Mouse (Mus musculus) midbrain, embryonic 12.5 days (tissue): ENCODE data around the gene Lrrtm1. TPM values are rescaled to one million over a fixed set of nuclear protein-coding genes. Genes with fewer than 3 reads are reported as not detected.

Experiments used
- ATAC-seq: fragments of 200-750 bp; cut with Nextera tagmentation; 2 replicates; pipeline ENCODE4 v1.8.0; 2017; ENCODE audit warnings: low read depth, moderate TSS enrichment, moderate library complexity; ENCODE audit not compliant: low FRiP score
- H3K27ac ChIP-seq: fragments of 300-500 bp; sonication (generic); replicated peaks from 2 replicates; pipeline ENCODE4 v1.5.1; 2016; ENCODE audit warnings: mild to moderate bottlenecking
- H3K27me3 ChIP-seq: fragments of 300-500 bp; sonication (generic); 2 replicates; pipeline ENCODE4 v1.6.1; 2016; ENCODE audit warnings: mild to moderate bottlenecking
- H3K36me3 ChIP-seq: fragments of 300-500 bp; sonication (generic); 2 replicates; pipeline ENCODE4 v1.6.1; 2016
- H3K4me1 ChIP-seq: fragments of 300-500 bp; sonication (generic); 2 replicates; pipeline ENCODE4 v1.6.1; 2016
- H3K4me2 ChIP-seq: fragments of 300-500 bp; sonication (generic); replicated peaks from 2 replicates; pipeline ENCODE4 v1.6.1; 2016; ENCODE audit warnings: mild to moderate bottlenecking, moderate library complexity
- H3K4me3 ChIP-seq: fragments of 300-500 bp; sonication (generic); 2 replicates; pipeline ENCODE4 v1.5.1; 2016; ENCODE audit warnings: mild to moderate bottlenecking
- H3K9ac ChIP-seq: fragments of 300-500 bp; sonication (generic); replicated peaks from 2 replicates; pipeline ENCODE4 v1.6.1; 2016; ENCODE audit warnings: mild to moderate bottlenecking, moderate library complexity
- H3K9me3 ChIP-seq: fragments of 300-500 bp; sonication (generic); 2 replicates; pipeline ENCODE4 v1.6.1; 2016; ENCODE audit warnings: mild to moderate bottlenecking
- WGBS: fragments of 180-500 bp; shearing (Covaris S2); methylation state at CpG from one replicate; pipeline ENCODE4 v1.1.7; 2016; 5-methylcytosine and 5-hydroxymethylcytosine counted together
- polyA plus RNA-seq: library from polyadenylated mRNA; unstranded; fragments of >200 nt; fragmentation: Nextera tagmentation; extraction: Ambion mirVana; gene quantifications from 2 replicates; pipeline ENCODE4 v1.2.1, GENCODE M21; 2016

The Lrrtm1 gene
- polyA plus RNA-seq, 1 experiment from 2014 or later = 14.5 TPM

DNA sequence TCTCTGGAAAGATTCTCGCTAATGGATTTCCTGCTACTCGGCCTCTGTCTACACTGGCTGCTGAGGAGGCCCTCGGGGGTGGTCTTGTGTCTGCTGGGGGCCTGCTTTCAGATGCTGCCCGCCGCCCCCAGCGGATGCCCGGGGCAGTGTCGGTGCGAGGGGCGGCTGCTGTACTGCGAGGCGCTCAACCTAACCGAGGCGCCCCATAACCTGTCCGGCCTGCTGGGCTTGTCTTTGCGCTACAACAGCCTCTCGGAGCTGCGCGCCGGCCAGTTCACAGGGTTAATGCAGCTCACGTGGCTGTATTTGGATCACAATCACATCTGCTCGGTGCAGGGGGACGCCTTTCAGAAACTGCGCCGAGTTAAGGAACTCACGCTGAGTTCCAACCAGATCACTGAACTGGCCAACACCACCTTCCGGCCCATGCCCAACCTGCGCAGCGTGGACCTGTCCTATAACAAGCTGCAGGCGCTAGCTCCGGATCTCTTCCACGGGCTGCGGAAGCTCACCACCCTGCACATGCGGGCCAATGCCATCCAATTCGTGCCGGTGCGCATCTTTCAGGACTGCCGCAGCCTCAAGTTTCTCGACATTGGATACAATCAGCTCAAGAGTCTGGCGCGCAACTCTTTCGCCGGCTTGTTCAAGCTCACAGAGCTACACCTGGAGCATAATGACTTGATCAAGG is 1.2 kb downstream of the Lrrtm1 start:
- under 1% methylated on average over 43 of the region's 43 CpGs for WGBS
- Histone ChIP-seq H3K27ac (peak overlapping the region; percentile 83), H3K4me3 (peak overlapping the region; percentile 58), H3K4me2 (peak overlapping the region; percentile 93), H3K4me1 (peaks cover 13% of the 10 kb centered on the region; the same call in 1 of the 2 replicates), H3K36me3 (no peaks in the 10 kb centered on the region), H3K27me3 (peaks cover 26% of the 10 kb centered on the region), H3K9ac (peak overlapping the region; percentile 63), H3K9me3 (no peaks in the 10 kb centered on the region)
- ATAC-seq = peak; percentile 80

DNA sequence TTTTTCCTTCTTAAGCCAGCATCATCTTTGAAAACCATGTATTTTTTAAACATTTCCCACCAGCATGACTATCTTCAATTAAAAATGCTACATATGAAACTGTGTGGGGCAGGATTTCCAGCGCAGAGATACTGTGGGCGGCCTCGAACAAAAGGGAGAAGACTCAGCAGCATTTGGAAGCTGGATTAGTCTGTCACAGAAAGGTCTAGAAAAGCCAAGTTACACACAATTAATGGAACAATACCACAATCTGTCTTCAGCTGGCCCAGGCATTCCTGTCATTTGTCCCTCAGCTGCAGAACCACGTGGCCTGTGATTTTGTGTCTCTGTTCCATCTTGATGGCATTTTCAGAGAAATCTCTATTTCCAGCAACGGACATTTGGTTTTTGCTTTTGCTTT is 11.0 kb downstream of the Lrrtm1 start:
- Histone ChIP-seq H3K4me1 (no peaks in the 10 kb centered on the region), H3K9me3 (no peaks in the 10 kb centered on the region), H3K9ac (no peak overlapping the region), H3K27ac (no peak overlapping the region), H3K4me2 (no peak overlapping the region), H3K4me3 (no peak overlapping the region), H3K27me3 (no peaks in the 10 kb centered on the region), H3K36me3 (no peaks in the 10 kb centered on the region)
- WGBS = 67% methylated on average over 5 of the region's 5 CpGs
- ATAC-seq = no peak

DNA sequence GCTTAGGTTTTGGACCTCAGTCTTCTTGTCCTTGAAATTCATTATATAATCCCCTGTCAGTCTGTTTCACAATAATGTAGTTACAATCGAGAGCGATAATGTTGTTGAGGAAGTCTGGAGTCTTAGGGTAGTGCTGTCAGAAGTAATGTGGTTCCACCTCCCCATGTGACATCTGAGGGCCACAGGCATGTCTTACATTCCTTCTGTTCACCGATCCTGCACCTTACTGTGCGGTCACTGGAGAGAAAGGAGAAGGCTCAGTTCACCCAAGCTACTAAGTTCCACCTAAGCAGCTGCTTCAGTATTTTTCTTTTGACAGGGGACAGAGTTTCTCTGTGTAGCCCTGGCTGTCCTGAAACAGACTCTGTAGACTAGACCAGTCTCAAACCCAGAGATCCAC is 13.9 kb downstream of the Lrrtm1 start:
- H3K4me3 ChIP-seq = no peak overlapping the region
- no peak overlapping the region for H3K9ac ChIP-seq
- no peaks in the 10 kb centered on the region for H3K27me3 ChIP-seq
- H3K36me3 ChIP-seq = no peaks in the 10 kb centered on the region
- ATAC-seq = no peak
- no peaks in the 10 kb centered on the region for H3K9me3 ChIP-seq
- no peaks in the 10 kb centered on the region for H3K4me1 ChIP-seq
- no peak overlapping the region for H3K27ac ChIP-seq
- no peak overlapping the region for H3K4me2 ChIP-seq
- 95% methylated on average over 4 of the region's 4 CpGs for WGBS

DNA sequence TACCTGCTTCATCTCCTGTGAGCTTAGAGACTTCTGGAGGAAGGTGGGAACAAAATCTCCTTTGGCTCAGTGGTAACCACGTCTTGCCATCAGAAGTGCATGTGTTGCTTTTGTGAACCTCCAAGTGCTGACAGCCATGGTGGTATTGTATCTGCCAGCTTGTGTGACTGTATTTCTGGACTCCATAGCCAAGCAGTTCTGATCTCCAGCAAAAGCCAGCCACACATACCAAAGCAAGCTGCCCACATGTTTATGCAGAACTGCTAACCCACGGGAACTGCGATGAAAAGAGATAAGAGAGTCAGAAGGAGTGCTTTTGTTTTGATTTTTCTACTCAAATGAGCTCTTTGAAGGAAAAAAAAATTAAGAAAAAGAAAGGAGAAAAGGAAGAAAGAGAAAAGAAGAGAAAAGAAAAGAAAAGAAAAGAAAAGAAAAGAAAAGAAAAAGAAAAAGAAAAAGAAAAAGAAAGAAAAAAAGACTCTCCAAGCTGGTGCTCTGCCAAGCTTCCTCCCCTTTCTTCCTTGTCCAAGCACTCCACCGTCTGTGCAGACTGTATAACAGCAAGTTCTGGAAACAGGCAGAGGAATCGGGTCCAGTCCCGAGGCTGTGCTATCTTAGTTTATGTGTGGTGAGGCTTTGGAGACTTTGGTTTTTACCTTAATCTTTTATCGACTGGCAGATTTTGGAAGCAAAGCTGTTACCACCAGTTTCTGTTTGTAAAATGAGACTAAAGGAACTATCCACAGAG is 15.0 kb downstream of the Lrrtm1 start:
- no peaks in the 10 kb centered on the region for H3K4me1 ChIP-seq
- no peak overlapping the region for H3K4me3 ChIP-seq
- H3K27ac ChIP-seq = no peak overlapping the region
- no peaks in the 10 kb centered on the region for H3K9me3 ChIP-seq
- 50% methylated on average over 7 of the region's 7 CpGs for WGBS
- H3K36me3 ChIP-seq = no peaks in the 10 kb centered on the region
- H3K27me3 ChIP-seq = no peaks in the 10 kb centered on the region
- H3K9ac ChIP-seq = no peak overlapping the region
- no peak for ATAC-seq
- no peak overlapping the region for H3K4me2 ChIP-seq

DNA sequence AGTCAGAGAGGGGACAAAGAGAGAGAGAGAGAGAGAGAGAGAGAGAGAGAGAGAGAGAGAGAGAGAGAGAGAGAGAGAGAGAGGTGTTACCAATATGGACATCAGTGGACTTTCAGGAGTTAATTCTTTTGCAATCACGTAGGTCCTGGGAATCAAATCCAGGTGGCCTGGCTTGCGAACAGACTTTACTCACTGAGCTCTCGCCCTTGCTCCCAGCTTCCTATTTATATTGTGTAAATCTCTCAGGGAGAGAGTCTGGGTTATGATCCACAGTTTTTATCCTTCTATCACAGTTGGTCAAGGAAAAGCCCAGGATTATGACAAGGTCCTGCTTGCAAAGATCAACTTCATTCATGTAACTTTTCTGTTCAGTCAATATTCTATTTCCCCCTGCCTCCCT is 22.7 kb downstream of the Lrrtm1 start:
- H3K4me3 ChIP-seq = no peak overlapping the region
- no peak overlapping the region for H3K9ac ChIP-seq
- no peak overlapping the region for H3K4me2 ChIP-seq
- 66% methylated on average over 3 of the region's 3 CpGs for WGBS
- H3K36me3 ChIP-seq = no peaks in the 10 kb centered on the region
- no peak overlapping the region for H3K27ac ChIP-seq
- no peaks in the 10 kb centered on the region for H3K9me3 ChIP-seq
- no peak for ATAC-seq
- H3K4me1 ChIP-seq = no peaks in the 10 kb centered on the region
- no peaks in the 10 kb centered on the region for H3K27me3 ChIP-seq

DNA sequence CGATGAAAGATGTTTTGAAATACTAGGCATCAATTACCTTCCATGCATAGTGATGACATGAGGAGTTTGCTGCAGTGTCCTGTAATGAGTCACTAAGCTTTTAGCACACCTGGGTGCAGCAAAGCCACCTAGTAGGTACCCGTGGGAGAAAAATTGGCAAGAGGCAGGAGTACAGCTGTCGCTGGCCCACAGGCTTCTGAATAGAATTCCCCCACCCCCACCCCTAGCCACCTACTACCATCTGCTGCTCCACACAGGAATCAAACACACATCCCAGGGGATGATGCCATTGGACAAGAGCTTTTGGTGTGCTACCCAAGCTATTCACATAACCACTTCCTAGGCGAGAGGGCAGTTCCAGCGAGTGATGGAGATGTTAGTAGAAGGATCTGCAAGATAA is 36.3 kb downstream of the Lrrtm1 start:
- 83% methylated on average over 5 of the region's 5 CpGs for WGBS
- H3K4me2 ChIP-seq = no peak overlapping the region
- no peak overlapping the region for H3K9ac ChIP-seq
- no peak overlapping the region for H3K4me3 ChIP-seq
- ATAC-seq = no peak
- no peaks in the 10 kb centered on the region for H3K4me1 ChIP-seq
- H3K27me3 ChIP-seq = no peaks in the 10 kb centered on the region
- no peak overlapping the region for H3K27ac ChIP-seq
- H3K36me3 ChIP-seq = no peaks in the 10 kb centered on the region
- H3K9me3 ChIP-seq = no peaks in the 10 kb centered on the region

DNA sequence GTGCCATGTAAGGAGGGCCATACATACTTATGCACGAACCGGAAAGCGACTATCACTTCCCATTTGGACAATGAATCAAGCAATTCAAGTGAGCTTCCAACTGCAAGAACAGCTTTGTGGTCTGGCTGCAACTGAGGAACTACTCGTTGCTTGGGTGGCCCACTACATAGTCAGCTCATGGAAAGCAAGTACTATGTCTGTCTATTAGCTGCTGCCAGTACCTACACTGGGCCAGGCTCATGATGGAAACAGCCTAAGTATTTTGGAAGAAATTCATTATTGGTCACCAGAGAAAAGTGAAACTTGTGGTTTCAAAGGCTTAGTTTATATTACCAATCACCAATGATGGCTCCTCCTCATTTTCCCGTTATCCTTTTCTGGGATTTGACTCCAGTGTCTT is 43.8 kb downstream of the Lrrtm1 start:
- Histone ChIP-seq H3K27me3 (no peaks in the 10 kb centered on the region), H3K9ac (no peak overlapping the region)
- WGBS = 93% methylated on average over 5 of the region's 5 CpGs

DNA sequence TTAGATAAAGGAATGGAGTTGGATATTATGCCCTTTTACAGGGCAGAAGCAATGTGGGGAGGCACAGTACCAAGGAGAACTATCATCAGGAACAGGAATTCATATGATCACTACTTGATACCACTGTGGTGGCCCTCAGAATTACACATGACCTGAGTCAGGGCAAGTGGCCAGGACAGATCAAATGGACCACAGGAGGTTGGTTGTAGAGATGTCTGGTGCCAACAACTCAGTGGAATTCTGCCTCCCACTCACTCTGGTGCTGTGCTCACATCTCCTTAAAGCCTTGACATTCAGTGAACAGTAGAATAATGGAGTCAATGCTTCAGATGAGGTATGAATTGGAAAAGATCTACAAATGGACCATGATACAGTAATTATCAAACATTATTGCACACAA is 45.9 kb downstream of the Lrrtm1 start:
- no peak for ATAC-seq
- H3K4me2 ChIP-seq = no peak overlapping the region
- H3K27ac ChIP-seq = no peak overlapping the region
- no peaks in the 10 kb centered on the region for H3K4me1 ChIP-seq
- no peaks in the 10 kb centered on the region for H3K27me3 ChIP-seq
- H3K36me3 ChIP-seq = no peaks in the 10 kb centered on the region
- no peak overlapping the region for H3K4me3 ChIP-seq
- H3K9me3 ChIP-seq = no peaks in the 10 kb centered on the region
- H3K9ac ChIP-seq = no peak overlapping the region

More for the DNA sequence above, 43.8 kb downstream of the Lrrtm1 start:
- Histone ChIP-seq H3K27ac (no peak overlapping the region), H3K9me3 (no peaks in the 10 kb centered on the region), H3K36me3 (no peaks in the 10 kb centered on the region), H3K4me2 (no peak overlapping the region), H3K4me3 (no peak overlapping the region), H3K4me1 (no peaks in the 10 kb centered on the region)
- no peak for ATAC-seq

DNA sequence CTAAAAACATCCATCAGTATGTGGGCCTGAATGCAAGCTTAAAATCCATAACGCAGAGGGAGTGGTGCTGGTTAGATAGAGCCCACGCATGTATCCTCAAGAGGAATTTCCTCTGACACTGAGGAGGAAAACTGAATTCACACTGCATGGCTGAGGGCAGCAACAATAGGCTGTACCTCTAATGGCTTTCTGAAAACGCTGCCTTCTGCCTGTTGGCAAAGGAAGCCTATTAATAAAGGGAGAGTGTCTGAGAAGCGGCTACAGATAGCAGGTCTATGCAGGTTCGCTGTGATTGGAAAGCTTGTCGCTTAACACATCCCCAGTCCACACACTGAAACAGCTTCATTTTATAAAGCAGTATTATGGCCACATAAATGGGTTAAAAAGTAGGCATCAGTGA is 48.9 kb downstream of the Lrrtm1 start:
- WGBS = 72% methylated on average over 6 of the region's 6 CpGs
- Histone ChIP-seq H3K4me2 (no peak overlapping the region), H3K36me3 (no peaks in the 10 kb centered on the region), H3K9ac (no peak overlapping the region), H3K27ac (no peak overlapping the region), H3K27me3 (no peaks in the 10 kb centered on the region), H3K4me1 (no peaks in the 10 kb centered on the region), H3K9me3 (no peaks in the 10 kb centered on the region), H3K4me3 (no peak overlapping the region)
- no peak for ATAC-seq

DNA sequence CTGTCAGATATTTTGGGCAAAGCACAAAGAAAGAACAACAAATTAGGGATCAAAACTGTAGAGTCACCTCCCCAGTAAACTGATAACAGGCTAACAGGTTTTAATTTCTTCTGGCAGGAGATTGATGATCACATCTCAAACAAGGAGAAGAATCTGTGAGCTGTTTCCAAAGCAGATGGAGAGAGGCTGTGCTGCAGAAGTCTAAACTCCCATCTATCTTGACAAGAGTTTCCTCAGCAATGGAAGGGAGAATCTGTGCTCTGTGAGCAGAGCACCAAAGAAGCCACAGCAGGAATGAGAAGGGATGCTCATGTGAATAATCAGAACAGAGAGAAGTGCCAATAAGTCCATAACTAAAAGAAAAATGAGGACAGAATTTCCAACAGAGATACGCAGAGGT is 58.8 kb downstream of the Lrrtm1 start:
- no peak overlapping the region for H3K4me2 ChIP-seq
- H3K4me1 ChIP-seq = peaks cover 5% of the 10 kb centered on the region; the same call in 1 of the 2 replicates
- no peak overlapping the region for H3K9ac ChIP-seq
- H3K9me3 ChIP-seq = no peaks in the 10 kb centered on the region
- H3K27me3 ChIP-seq = no peaks in the 10 kb centered on the region
- H3K36me3 ChIP-seq = no peaks in the 10 kb centered on the region
- no peak for ATAC-seq
- WGBS = 81% methylated on average over 1 of the region's 1 CpGs
- H3K4me3 ChIP-seq = no peak overlapping the region
- no peak overlapping the region for H3K27ac ChIP-seq

DNA sequence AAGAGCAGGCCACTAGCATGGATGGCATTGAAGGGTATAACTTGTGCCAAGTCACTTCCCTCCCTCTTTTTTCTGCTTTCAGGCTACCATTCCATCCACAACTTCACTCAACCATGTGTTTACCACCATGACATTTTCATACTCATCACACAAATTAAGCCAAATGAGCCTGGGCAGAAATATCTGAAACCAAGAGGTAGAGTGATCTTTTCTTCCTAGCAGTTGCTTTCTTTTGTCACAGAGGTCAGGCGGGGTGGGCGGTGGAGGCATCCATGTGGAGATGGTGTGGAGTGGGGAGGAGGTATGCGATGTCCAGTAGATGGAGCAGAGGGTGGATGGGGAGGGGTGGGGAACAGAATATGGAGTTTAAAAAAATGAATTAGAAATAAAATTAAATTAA is 64.3 kb downstream of the Lrrtm1 start:
- peaks cover 5% of the 10 kb centered on the region; the same call in 1 of the 2 replicates for H3K4me1 ChIP-seq

More for the DNA sequence above, 64.3 kb downstream of the Lrrtm1 start:
- Histone ChIP-seq H3K27ac (no peak overlapping the region), H3K4me3 (no peak overlapping the region), H3K9ac (no peak overlapping the region), H3K9me3 (no peaks in the 10 kb centered on the region), H3K27me3 (no peaks in the 10 kb centered on the region), H3K4me2 (no peak overlapping the region), H3K36me3 (no peaks in the 10 kb centered on the region)
- no peak for ATAC-seq
- 90% methylated on average over 3 of the region's 3 CpGs for WGBS
